Mouse (Mus musculus): Measurements from ENCODE around the gene 1110008L16Rik.

DNA sequence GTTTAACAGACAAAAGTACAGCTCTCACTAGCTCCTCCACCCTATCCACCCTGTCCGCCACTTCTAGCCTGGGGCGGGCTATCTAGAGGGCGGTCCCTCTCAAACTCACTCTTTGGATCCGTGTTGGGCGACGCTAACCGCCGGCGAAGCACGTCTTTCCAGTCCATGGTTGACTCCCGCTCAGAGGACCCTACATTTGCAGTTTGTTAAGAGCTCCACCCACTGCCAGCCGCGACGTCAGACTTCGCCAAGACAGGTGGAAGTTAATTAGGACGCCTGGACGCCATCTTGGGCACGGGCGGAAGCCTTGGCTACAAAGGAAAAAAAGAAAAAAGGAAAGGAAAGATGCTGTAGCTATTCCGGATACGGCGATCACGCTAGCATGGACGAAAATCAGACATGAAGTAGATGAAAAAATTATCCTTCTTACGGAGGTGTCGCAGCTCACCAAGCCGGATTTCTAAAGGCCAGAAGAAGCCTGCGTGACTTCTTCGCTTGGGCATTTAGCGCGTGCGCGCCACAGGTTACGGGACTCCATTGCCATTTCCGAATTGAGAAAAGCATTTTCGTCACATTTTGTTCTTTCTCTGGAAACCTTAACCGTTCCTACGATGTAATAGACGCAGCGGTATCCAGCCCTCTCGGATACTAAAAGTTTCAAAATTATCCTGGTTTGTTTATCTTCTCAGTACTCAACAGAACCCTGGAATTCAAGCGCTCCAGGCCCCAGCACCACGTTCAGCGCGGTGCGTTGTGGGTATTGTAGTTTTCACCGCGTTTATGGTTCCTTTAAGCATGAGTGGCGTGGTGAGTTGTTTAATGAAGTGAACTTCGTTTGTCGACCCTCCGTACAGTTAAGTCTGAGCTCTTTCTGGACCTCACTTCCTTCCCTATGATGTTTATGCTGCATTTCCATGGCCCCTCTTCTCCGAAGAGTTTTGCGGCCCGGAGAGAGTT lies 3.4 kb downstream of the 1110008L16Rik start, which contains the start of gene Ppp2r3c:
- TF ChIP-seq POLR2A (IDR thresholded peaks at IDR 0.05; ENCODE audit: low read depth, low read length) (peak; percentile 74), CTCF (IDR thresholded peaks at IDR 0.05; ENCODE audit: extremely low read depth, insufficient read length, insufficient replicate concordance, low read depth, low read length) (no peak; the same call in 1 of the 2 replicates)

All from small intestine, adult 2 months (tissue).